Mouse (Mus musculus) stomach, postnatal 0 days (tissue): ENCODE measurements around the gene Pknox2.

Experiments
- CTCF ChIP-seq: IDR thresholded peaks from 2 replicates; pipeline ENCODE4 v1.5.1; 2016; ENCODE audit warnings: antibody characterized with exemption, low read depth, mild to moderate bottlenecking, moderate library complexity
- EP300 ChIP-seq: optimal IDR thresholded peaks from 2 replicates; pipeline ENCODE3; 2016; ENCODE audit warnings: antibody characterized with exemption

- TF ChIP-seq CTCF (no peak), EP300 (no peak)
These were observed 175.1 kb downstream of the Pknox2 start for GRCm38 (mm10) chr9:36972089-36972488.
